Mouse (Mus musculus): ENCODE measurements at regions not wholly inside any gene's neighbourhood (a gene's known extent, or its start where the extent isn't known, plus 50 kb on each side); places are given as distances from the start of the nearest gene placed in this dataset.

GRCm38 (mm10) chr14:110565783-110566445 is 189.0 kb downstream of the Slitrk6 start:
- ATAC-seq (ENCODE audit: low FRiP score): no peak
- DNase-seq (ENCODE audit: low spot score): no peak
- H3K27ac ChIP-seq: no peak overlapping the region
- no peaks in the 10 kb centered on the region for H3K9me3 ChIP-seq (ENCODE audit: control insufficient read depth, low read length)
- H3K4me1 ChIP-seq (replicated peaks; ENCODE audit: control insufficient read depth, insufficient read depth, low read length): no peaks in the 10 kb centered on the region
- 77% methylated on average over 7 of the region's 7 CpGs for WGBS
- no peak overlapping the region for H3K4me3 ChIP-seq (replicated peaks; ENCODE audit: low read length)
- no peaks in the 10 kb centered on the region for H3K36me3 ChIP-seq (replicated peaks; ENCODE audit: control insufficient read depth, insufficient read depth)
- no peaks in the 10 kb centered on the region for H3K27me3 ChIP-seq (ENCODE audit: control insufficient read depth, insufficient read depth, low read length)
- no peak overlapping the region for H3K9ac ChIP-seq
- no peak overlapping the region for H3K4me2 ChIP-seq (replicated peaks)

GRCm38 (mm10) chr14:110564621-110565020 is 190.3 kb downstream of the Slitrk6 start:
- Histone ChIP-seq H3K4me1 (replicated peaks; ENCODE audit: control insufficient read depth, insufficient read depth, low read length) (no peaks in the 10 kb centered on the region), H3K9me3 (ENCODE audit: control insufficient read depth, low read length) (no peaks in the 10 kb centered on the region), H3K27ac (no peak overlapping the region), H3K4me3 (replicated peaks; ENCODE audit: low read length) (no peak overlapping the region), H3K36me3 (replicated peaks; ENCODE audit: control insufficient read depth, insufficient read depth) (no peaks in the 10 kb centered on the region), H3K27me3 (ENCODE audit: control insufficient read depth, insufficient read depth, low read length) (no peaks in the 10 kb centered on the region), H3K4me2 (replicated peaks) (no peak overlapping the region), H3K9ac (no peak overlapping the region)
- no peak for DNase-seq (ENCODE audit: low spot score)
- WGBS: 96% methylated on average over 2 of the region's 2 CpGs
- ATAC-seq (ENCODE audit: low FRiP score): no peak

- 74% methylated on average over 7 of the region's 7 CpGs for WGBS
These were observed 209.7 kb downstream of the Slitrk6 start for GRCm38 (mm10) chr14:110545265-110545664.

GRCm38 (mm10) chr14:110543303-110544134 is 211.4 kb downstream of the Slitrk6 start:
- no peak overlapping the region for H3K4me2 ChIP-seq (replicated peaks)
- H3K9me3 ChIP-seq (ENCODE audit: control insufficient read depth, low read length): no peaks in the 10 kb centered on the region
- H3K27ac ChIP-seq: no peak overlapping the region
- no peak; the same call in 1 of the 2 replicates for ATAC-seq (ENCODE audit: low FRiP score)
- no peak overlapping the region for H3K4me3 ChIP-seq (replicated peaks; ENCODE audit: low read length)
- H3K9ac ChIP-seq: no peak overlapping the region
- peak; percentile 32 for DNase-seq (ENCODE audit: low spot score)
- H3K27me3 ChIP-seq (ENCODE audit: control insufficient read depth, insufficient read depth, low read length): no peaks in the 10 kb centered on the region
- 53% methylated on average over 4 of the region's 4 CpGs for WGBS
- H3K4me1 ChIP-seq (replicated peaks; ENCODE audit: control insufficient read depth, insufficient read depth, low read length): no peaks in the 10 kb centered on the region
- no peaks in the 10 kb centered on the region for H3K36me3 ChIP-seq (replicated peaks; ENCODE audit: control insufficient read depth, insufficient read depth)

More at GRCm38 (mm10) chr14:110545265-110545664, 209.7 kb downstream of the Slitrk6 start:
- no peaks in the 10 kb centered on the region for H3K4me1 ChIP-seq (replicated peaks; ENCODE audit: control insufficient read depth, insufficient read depth, low read length)
- H3K9me3 ChIP-seq (ENCODE audit: control insufficient read depth, low read length): no peaks in the 10 kb centered on the region
- DNase-seq (ENCODE audit: low spot score): no peak
- H3K4me2 ChIP-seq (replicated peaks): no peak overlapping the region
- H3K27ac ChIP-seq: no peak overlapping the region
- H3K4me3 ChIP-seq (replicated peaks; ENCODE audit: low read length): no peak overlapping the region
- H3K27me3 ChIP-seq (ENCODE audit: control insufficient read depth, insufficient read depth, low read length): no peaks in the 10 kb centered on the region
- H3K36me3 ChIP-seq (replicated peaks; ENCODE audit: control insufficient read depth, insufficient read depth): no peaks in the 10 kb centered on the region
- no peak for ATAC-seq (ENCODE audit: low FRiP score)
- H3K9ac ChIP-seq: no peak overlapping the region

- ATAC-seq (ENCODE audit: low FRiP score): no peak
- no peaks in the 10 kb centered on the region for H3K4me1 ChIP-seq (replicated peaks; ENCODE audit: control insufficient read depth, insufficient read depth, low read length)
- H3K9ac ChIP-seq: no peak overlapping the region
- H3K27ac ChIP-seq: no peak overlapping the region
- H3K4me3 ChIP-seq (replicated peaks; ENCODE audit: low read length): no peak overlapping the region
- H3K9me3 ChIP-seq (ENCODE audit: control insufficient read depth, low read length): no peaks in the 10 kb centered on the region
- 81% methylated on average over 3 of the region's 3 CpGs for WGBS
- H3K4me2 ChIP-seq (replicated peaks): no peak overlapping the region
- H3K36me3 ChIP-seq (replicated peaks; ENCODE audit: control insufficient read depth, insufficient read depth): no peaks in the 10 kb centered on the region
- no peaks in the 10 kb centered on the region for H3K27me3 ChIP-seq (ENCODE audit: control insufficient read depth, insufficient read depth, low read length)
- DNase-seq (ENCODE audit: low spot score): no peak
These were observed 227.6 kb downstream of the Slitrk6 start for GRCm38 (mm10) chr14:110527306-110527705.

- Histone ChIP-seq H3K27ac (no peak overlapping the region), H3K9ac (no peak overlapping the region), H3K4me1 (replicated peaks; ENCODE audit: control insufficient read depth, insufficient read depth, low read length) (no peaks in the 10 kb centered on the region), H3K4me3 (replicated peaks; ENCODE audit: low read length) (no peak overlapping the region), H3K4me2 (replicated peaks) (no peak overlapping the region), H3K27me3 (ENCODE audit: control insufficient read depth, insufficient read depth, low read length) (no peaks in the 10 kb centered on the region), H3K9me3 (ENCODE audit: control insufficient read depth, low read length) (no peaks in the 10 kb centered on the region), H3K36me3 (replicated peaks; ENCODE audit: control insufficient read depth, insufficient read depth) (no peaks in the 10 kb centered on the region)
- 82% methylated on average over 3 of the region's 3 CpGs for WGBS
- ATAC-seq (ENCODE audit: low FRiP score) (no peak), DNase-seq (ENCODE audit: low spot score) (no peak)
These were observed 269.9 kb downstream of the Slitrk6 start for GRCm38 (mm10) chr14:110485057-110485456.

GRCm38 (mm10) chr14:110472743-110473142 is 282.2 kb downstream of the Slitrk6 start:
- peak; percentile 42; the same call in 1 of the 2 replicates for ATAC-seq (ENCODE audit: low FRiP score)
- Histone ChIP-seq H3K9me3 (ENCODE audit: control insufficient read depth, low read length) (no peaks in the 10 kb centered on the region), H3K9ac (no peak overlapping the region), H3K36me3 (replicated peaks; ENCODE audit: control insufficient read depth, insufficient read depth) (no peaks in the 10 kb centered on the region), H3K27ac (no peak overlapping the region), H3K27me3 (ENCODE audit: control insufficient read depth, insufficient read depth, low read length) (no peaks in the 10 kb centered on the region), H3K4me2 (replicated peaks) (no peak overlapping the region), H3K4me3 (replicated peaks; ENCODE audit: low read length) (no peak overlapping the region), H3K4me1 (replicated peaks; ENCODE audit: control insufficient read depth, insufficient read depth, low read length) (0 out of 2 replicates have a peak, but pooled peaks cover 4% of the 10 kb centered on the region)
- WGBS: 24% methylated on average over 3 of the region's 3 CpGs
- DNase-seq (ENCODE audit: low spot score): no peak

- WGBS: 57% methylated on average over 3 of the region's 3 CpGs
- no peak overlapping the region for H3K4me3 ChIP-seq (replicated peaks; ENCODE audit: low read length)
- DNase-seq (ENCODE audit: low spot score) (no peak), ATAC-seq (ENCODE audit: low FRiP score) (no peak)
- 0 out of 2 replicates have a peak, but pooled peaks cover 4% of the 10 kb centered on the region for H3K4me1 ChIP-seq (replicated peaks; ENCODE audit: control insufficient read depth, insufficient read depth, low read length)
- no peaks in the 10 kb centered on the region for H3K27me3 ChIP-seq (ENCODE audit: control insufficient read depth, insufficient read depth, low read length)
- no peak overlapping the region for H3K27ac ChIP-seq
- no peak overlapping the region for H3K9ac ChIP-seq
- no peak overlapping the region for H3K4me2 ChIP-seq (replicated peaks)
- no peaks in the 10 kb centered on the region for H3K9me3 ChIP-seq (ENCODE audit: control insufficient read depth, low read length)
- H3K36me3 ChIP-seq (replicated peaks; ENCODE audit: control insufficient read depth, insufficient read depth): no peaks in the 10 kb centered on the region
These were observed 282.8 kb downstream of the Slitrk6 start for GRCm38 (mm10) chr14:110472176-110472575.

- 0 out of 2 replicates have a peak, but pooled peaks cover 4% of the 10 kb centered on the region for H3K4me1 ChIP-seq (replicated peaks; ENCODE audit: control insufficient read depth, insufficient read depth, low read length)
- H3K4me3 ChIP-seq (replicated peaks; ENCODE audit: low read length): no peak overlapping the region
- no peak overlapping the region for H3K9ac ChIP-seq
- 33% methylated on average over 1 of the region's 1 CpGs for WGBS
- 0 out of 2 replicates have a peak overlapping the region, but pooled peaks have one; percentile 26 for H3K27ac ChIP-seq
- H3K27me3 ChIP-seq (ENCODE audit: control insufficient read depth, insufficient read depth, low read length): no peaks in the 10 kb centered on the region
- H3K9me3 ChIP-seq (ENCODE audit: control insufficient read depth, low read length): no peaks in the 10 kb centered on the region
- DNase-seq (ENCODE audit: low spot score) (peak; percentile 50), ATAC-seq (ENCODE audit: low FRiP score) (no peak)
- H3K4me2 ChIP-seq (replicated peaks): no peak overlapping the region
- H3K36me3 ChIP-seq (replicated peaks; ENCODE audit: control insufficient read depth, insufficient read depth): no peaks in the 10 kb centered on the region
These were observed 284.2 kb downstream of the Slitrk6 start for GRCm38 (mm10) chr14:110470714-110471113.
